Mouse (Mus musculus) heart, postnatal 0 days (tissue): ENCODE results near the gene Ppp1r12a. TPM values are rescaled to one million over a fixed set of nuclear protein-coding genes. Genes with fewer than 3 reads are reported as not detected.

ENCODE experiments used
- ATAC-seq: fragments of 200-750 bp; cut with Nextera tagmentation; 2 replicates; pipeline ENCODE4 v1.8.0; 2017; ENCODE audit warnings: low read depth, moderate number of reproducible peaks, moderate library complexity; ENCODE audit not compliant: insufficient read depth
- DNase-seq: peaks from one replicate; pipeline ENCODE4 v3.0.0-alpha.2; 2016; ENCODE audit warnings: low spot score
- H3K27ac ChIP-seq: fragments of 300-500 bp; sonication (generic); 2 replicates; pipeline ENCODE4 v1.5.1; 2014; ENCODE audit warnings: low read depth, mild to moderate bottlenecking
- H3K27me3 ChIP-seq: fragments of 300-500 bp; sonication (generic); 2 replicates; pipeline ENCODE4 v1.6.1; 2014; ENCODE audit warnings: low read length, mixed read lengths; ENCODE audit not compliant: control insufficient read depth, insufficient read depth
- H3K36me3 ChIP-seq: fragments of 300-500 bp; sonication (generic); replicated peaks from 2 replicates; pipeline ENCODE4 v1.6.1; 2014; ENCODE audit warnings: low read length, mixed read lengths; ENCODE audit not compliant: control insufficient read depth, insufficient read depth
- H3K4me1 ChIP-seq: fragments of 300-500 bp; sonication (generic); 2 replicates; pipeline ENCODE4 v1.6.1; 2014; ENCODE audit warnings: antibody characterized with exemption; ENCODE audit not compliant: control insufficient read depth, insufficient read depth
- H3K4me2 ChIP-seq: fragments of 300-500 bp; sonication (generic); 2 replicates; pipeline ENCODE4 v1.6.1; 2014; ENCODE audit warnings: low read depth, mild to moderate bottlenecking, low read length, moderate library complexity
- H3K4me3 ChIP-seq: fragments of 300-500 bp; sonication (generic); 2 replicates; pipeline ENCODE4 v1.5.1; 2014; ENCODE audit warnings: low read depth, low read length
- H3K9ac ChIP-seq: fragments of 300-500 bp; sonication (generic); replicated peaks from 2 replicates; pipeline ENCODE4 v1.6.1; 2014; ENCODE audit warnings: low read depth, low read length, mixed read lengths
- H3K9me3 ChIP-seq: fragments of 300-500 bp; sonication (generic); replicated peaks from 2 replicates; pipeline ENCODE4 v1.6.1; 2016; ENCODE audit warnings: low read length; ENCODE audit not compliant: control insufficient read depth
- CTCF ChIP-seq: IDR thresholded peaks from 2 replicates; pipeline ENCODE4 v1.5.1; 2016; ENCODE audit warnings: antibody characterized with exemption, control low read depth, low read depth
- EP300 ChIP-seq: IDR thresholded peaks from 2 replicates; pipeline ENCODE4 v1.6.1; 2016; ENCODE audit warnings: antibody characterized with exemption, low read depth
- WGBS: fragments of 180-500 bp; shearing (Covaris S2); extraction: QIAGEN DNeasy Blood & Tissue Kit; methylation state at CpG from one replicate; pipeline ENCODE4 v1.1.7; 2014; 5-methylcytosine and 5-hydroxymethylcytosine counted together
- polyA plus RNA-seq: library from polyadenylated mRNA; unstranded; fragments of >200 nt; fragmentation: Nextera tagmentation; extraction: Ambion mirVana; gene quantifications from 2 replicates; pipeline ENCODE4 v1.2.1, GENCODE M21; 2015
- total RNA-seq: library from RNA; depleted of rRNA; stranded (reverse); fragments of >200 nt; gene quantifications from 2 replicates; pipeline ENCODE4 v1.2.3, GENCODE M21; 2014; ENCODE audit warnings: low replicate concordance

The Ppp1r12a gene
- total and polyA plus RNA-seq, 2 experiments from 2014 or later = 78.1 to 87.8 TPM

GRCm38 (mm10) chr10:108291688-108292471, 129.9 kb downstream of the Ppp1r12a start:
- H3K9ac ChIP-seq = no peak overlapping the region
- H3K9me3 ChIP-seq = no peaks in the 10 kb centered on the region
- TF ChIP-seq CTCF (no peak), EP300 (no peak)
- no peaks in the 10 kb centered on the region for H3K4me1 ChIP-seq
- no peak for DNase-seq
- H3K36me3 ChIP-seq = no peaks in the 10 kb centered on the region
- no peaks in the 10 kb centered on the region for H3K27me3 ChIP-seq
- no peak overlapping the region for H3K27ac ChIP-seq
- no peak overlapping the region for H3K4me3 ChIP-seq
- H3K4me2 ChIP-seq = no peak overlapping the region
- WGBS = 83% methylated on average over 12 of the region's 12 CpGs
- ATAC-seq = no peak

- Histone ChIP-seq H3K9ac (no peak overlapping the region), H3K27ac (no peak overlapping the region), H3K4me3 (no peak overlapping the region), H3K36me3 (no peaks in the 10 kb centered on the region), H3K4me1 (no peaks in the 10 kb centered on the region), H3K27me3 (no peaks in the 10 kb centered on the region), H3K4me2 (no peak overlapping the region), H3K9me3 (no peaks in the 10 kb centered on the region)
- no peak for DNase-seq
- WGBS = 85% methylated on average over 4 of the region's 4 CpGs
- no peak for ATAC-seq
- TF ChIP-seq EP300 (no peak), CTCF (no peak)
Measured at GRCm38 (mm10) chr10:108292651-108293050, 130.7 kb downstream of the Ppp1r12a start.

GRCm38 (mm10) chr10:108293620-108294195, 131.7 kb downstream of the Ppp1r12a start:
- ATAC-seq (no peak), DNase-seq (no peak)
- Histone ChIP-seq H3K27me3 (no peaks in the 10 kb centered on the region), H3K4me1 (no peaks in the 10 kb centered on the region), H3K9me3 (no peaks in the 10 kb centered on the region), H3K4me3 (no peak overlapping the region), H3K4me2 (no peak overlapping the region), H3K36me3 (no peaks in the 10 kb centered on the region), H3K27ac (no peak overlapping the region), H3K9ac (no peak overlapping the region)
- 56% methylated on average over 16 of the region's 16 CpGs for WGBS
- no peak for TF ChIP-seq CTCF
- TF ChIP-seq EP300 = no peak

- ATAC-seq (no peak), DNase-seq (no peak)
- TF ChIP-seq CTCF (no peak), EP300 (no peak)
- Histone ChIP-seq H3K9ac (no peak overlapping the region), H3K36me3 (no peaks in the 10 kb centered on the region), H3K4me2 (no peak overlapping the region), H3K4me1 (no peaks in the 10 kb centered on the region), H3K9me3 (no peaks in the 10 kb centered on the region), H3K27ac (no peak overlapping the region), H3K27me3 (no peaks in the 10 kb centered on the region), H3K4me3 (no peak overlapping the region)
- 83% methylated on average over 7 of the region's 7 CpGs for WGBS
Measured at GRCm38 (mm10) chr10:108294766-108295165, 132.8 kb downstream of the Ppp1r12a start.

GRCm38 (mm10) chr10:108296446-108296845, 134.5 kb downstream of the Ppp1r12a start:
- DNase-seq (no peak), ATAC-seq (no peak)
- Histone ChIP-seq H3K9ac (no peak overlapping the region), H3K9me3 (no peaks in the 10 kb centered on the region), H3K4me1 (no peaks in the 10 kb centered on the region), H3K36me3 (no peaks in the 10 kb centered on the region), H3K4me3 (no peak overlapping the region), H3K4me2 (no peak overlapping the region), H3K27me3 (no peaks in the 10 kb centered on the region), H3K27ac (no peak overlapping the region)
- WGBS = 87% methylated on average over 7 of the region's 7 CpGs
- TF ChIP-seq EP300 (no peak), CTCF (no peak)

- no peaks in the 10 kb centered on the region for H3K4me1 ChIP-seq
- H3K9me3 ChIP-seq = no peaks in the 10 kb centered on the region
- TF ChIP-seq EP300 = no peak
- no peak for ATAC-seq
- H3K4me2 ChIP-seq = no peak overlapping the region
- no peak for DNase-seq
- H3K27ac ChIP-seq = no peak overlapping the region
- no peak overlapping the region for H3K9ac ChIP-seq
- 90% methylated on average over 13 of the region's 13 CpGs for WGBS
- H3K27me3 ChIP-seq = no peaks in the 10 kb centered on the region
- H3K4me3 ChIP-seq = no peak overlapping the region
- H3K36me3 ChIP-seq = no peaks in the 10 kb centered on the region
Measured at GRCm38 (mm10) chr10:108298261-108298660, 136.3 kb downstream of the Ppp1r12a start.
